Mouse (Mus musculus) heart, embryonic 11.5 days (tissue): ENCODE data around the gene Nostrin. TPM values are rescaled to one million over a fixed set of nuclear protein-coding genes. Genes with fewer than 3 reads are reported as not detected.

ENCODE experiments used
- polyA plus RNA-seq: library from polyadenylated mRNA; unstranded; fragments of >200 nt; fragmentation: Nextera tagmentation; extraction: Ambion mirVana; gene quantifications from 2 replicates; pipeline ENCODE4 v1.2.1, GENCODE M21; 2014

Gene Nostrin
- polyA plus RNA-seq, 1 experiment from 2014 or later, result 3.5 TPM

Other genes with a start within 250 kb of the Nostrin start
- gene Spc25, start 70.4 kb downstream of the Nostrin start, polyA plus RNA-seq, result 144 and 152 TPM in 2 replicates
- 0.26 TPM in 1 of 2 replicates, not detected in the other for gene G6pc2, start 75.3 kb downstream of the Nostrin start, polyA plus RNA-seq
- not detected in 2 replicates for gene Abcb11, start 206.8 kb downstream of the Nostrin start, polyA plus RNA-seq
- gene Dhrs9, start 244.6 kb downstream of the Nostrin start, polyA plus RNA-seq, result not detected in 2 replicates